Mouse (Mus musculus): ENCODE measurements around the gene Rbsn.

Gene Rbsn

DNA sequence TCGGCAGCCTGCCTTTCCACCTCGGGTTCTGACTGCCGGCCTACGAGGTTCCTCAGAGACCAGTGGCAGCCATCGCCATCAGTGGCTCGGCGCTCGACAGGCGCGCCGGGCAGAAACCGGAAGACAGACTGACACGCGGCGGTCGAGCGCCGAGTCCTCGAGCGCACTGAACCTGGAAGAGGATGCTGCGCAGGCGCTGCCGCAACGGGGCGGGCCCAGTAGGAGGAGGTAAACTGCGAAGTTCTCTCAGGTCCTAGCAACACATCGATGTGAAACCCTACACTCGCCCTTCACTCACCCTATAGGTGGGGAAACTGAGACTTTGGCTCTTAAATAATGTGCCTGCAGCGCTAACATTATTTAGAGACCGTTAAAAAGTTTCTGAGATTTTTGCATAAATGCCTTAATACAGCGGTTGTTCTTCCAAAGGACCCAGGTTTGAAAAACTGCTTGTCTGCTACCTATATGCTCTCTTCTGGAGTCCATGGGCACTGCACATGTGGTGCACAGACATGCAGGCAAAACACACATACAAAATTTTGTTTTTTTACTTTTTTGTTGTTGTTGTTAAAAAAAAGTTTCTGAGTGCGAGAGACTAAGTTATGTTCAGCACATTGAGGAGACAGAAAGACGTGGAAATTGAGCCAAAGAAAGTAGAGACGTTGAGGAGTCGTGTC, at the start of gene Rbsn:
TSS of gene Rbsn (minus strand) at position 153 of the 677 bp plus-strand sequence.
- peak; percentile 81 to 85 for DNase-seq (ENCODE audit: low spot score in 2 of 2)

DNA sequence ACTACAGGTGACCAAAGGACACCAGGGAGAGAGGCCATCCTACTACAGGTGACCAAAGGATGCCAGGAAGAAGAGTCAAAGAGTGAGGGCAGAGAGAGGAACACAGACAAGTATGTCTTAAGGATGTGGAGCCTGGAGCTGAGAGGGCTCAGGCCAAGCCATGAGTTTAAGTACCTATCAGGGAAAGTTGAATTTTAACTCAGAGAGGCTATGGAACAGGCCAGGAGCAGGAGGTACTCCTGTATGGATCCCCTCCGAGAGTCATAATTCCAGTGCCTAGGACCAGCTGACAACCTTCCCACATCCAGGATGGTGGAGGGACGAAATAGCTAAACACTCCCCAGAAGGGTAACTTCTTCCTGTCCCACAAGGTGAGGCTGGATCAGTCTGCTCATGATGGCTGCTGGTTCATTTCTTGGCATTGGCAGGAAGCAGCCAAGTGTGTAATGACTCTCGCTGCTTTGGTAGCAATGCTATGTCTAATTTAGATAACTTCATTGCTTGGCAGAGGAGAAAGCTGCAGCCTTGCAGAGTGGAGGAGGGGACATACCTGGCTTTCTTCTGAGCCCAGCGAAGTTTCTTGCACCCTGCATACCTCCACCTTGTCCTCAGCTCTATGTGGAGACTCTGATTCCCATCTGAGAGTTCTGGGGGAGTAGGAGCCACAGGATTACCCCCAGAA, 46.6 kb upstream of the Rbsn start:
- DNase-seq (ENCODE audit: low spot score in 2 of 2), result no peak

DNA sequence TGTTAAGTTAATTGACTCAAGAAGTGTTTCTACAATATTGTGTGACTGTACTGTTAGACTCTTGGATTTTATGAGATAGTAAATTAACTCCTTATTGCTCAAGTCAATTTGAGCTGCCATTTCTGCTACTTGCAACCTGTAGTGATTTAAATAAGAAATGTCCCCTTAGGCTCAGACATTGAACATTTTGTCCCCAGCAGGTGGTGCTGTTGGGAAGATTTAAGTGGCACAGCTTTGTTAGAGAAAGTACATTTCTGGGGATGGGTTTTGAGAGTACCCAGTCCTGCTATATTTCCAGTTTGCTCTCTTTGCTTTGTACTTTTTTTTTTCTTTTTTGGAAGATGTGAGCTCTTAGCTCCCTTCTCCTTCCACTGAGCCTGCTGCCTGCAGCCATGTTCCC, 40.6 kb upstream of the Rbsn start:
- no peak for DNase-seq (ENCODE audit: low spot score in 2 of 2)

DNA sequence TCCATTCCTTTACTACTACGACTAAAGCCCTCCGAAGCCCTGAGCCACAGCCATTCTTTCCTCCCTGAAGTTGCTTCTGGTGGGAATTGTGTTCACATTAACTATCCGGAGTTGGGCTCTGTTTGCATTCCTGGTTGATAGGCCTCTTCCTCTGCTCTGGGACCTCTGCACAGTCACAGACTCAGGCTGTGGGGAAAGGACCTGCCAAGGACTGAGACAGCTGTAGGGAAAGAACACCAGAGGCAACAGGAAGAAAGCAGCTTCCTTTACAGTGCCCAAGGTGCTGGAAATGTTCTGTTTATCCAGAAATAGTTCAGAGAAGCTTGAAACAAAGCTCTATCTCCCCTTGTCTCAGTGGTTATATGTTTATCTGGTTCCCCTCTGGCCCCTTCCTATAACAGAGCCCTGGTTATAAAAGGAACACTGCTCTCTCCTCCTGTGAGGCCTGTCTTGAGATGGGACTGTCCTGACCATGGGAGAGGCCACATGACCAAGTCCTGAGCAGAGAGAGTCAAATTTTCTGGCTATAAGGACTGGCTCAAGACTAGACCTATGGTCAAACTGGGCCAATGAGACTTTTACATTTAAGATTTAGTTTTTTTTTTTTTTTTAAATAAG, 38.6 kb upstream of the Rbsn start:
- no peak for DNase-seq (ENCODE audit: low spot score in 2 of 2)

DNA sequence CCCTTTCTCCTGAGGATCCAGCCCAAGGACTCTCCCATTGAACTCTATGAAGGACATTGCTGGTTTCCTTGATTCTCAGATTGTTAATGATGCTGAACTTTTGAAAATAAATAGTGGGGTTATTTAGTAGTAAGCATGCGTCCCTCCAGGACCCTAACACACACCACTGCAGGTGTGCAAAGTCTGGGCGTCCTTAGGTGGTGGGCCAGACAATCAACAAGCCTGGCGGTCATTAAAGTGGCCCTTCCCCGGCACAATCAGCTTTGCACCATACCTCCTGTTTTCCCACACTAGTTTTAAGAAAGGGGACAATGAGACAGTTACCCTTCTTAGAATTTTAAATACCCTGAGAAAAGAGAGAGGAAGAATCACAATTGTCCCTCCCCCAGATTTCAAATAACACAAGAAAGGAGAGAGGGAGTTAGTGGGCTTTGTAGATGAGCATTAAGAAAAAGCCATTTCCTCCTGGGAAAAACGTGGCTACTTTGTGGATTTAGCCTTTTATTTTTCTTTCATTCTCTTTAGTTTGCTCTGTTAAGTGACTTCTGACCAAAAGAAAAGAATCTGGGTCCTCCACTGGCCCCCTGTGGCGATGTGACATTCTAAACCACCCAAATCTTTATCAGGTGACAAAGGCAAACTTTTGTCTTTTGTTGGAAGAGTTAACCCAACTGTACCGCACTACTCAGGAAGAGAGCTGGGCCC, 32.6 kb upstream of the Rbsn start:
- no peak for DNase-seq (ENCODE audit: low spot score in 2 of 2)

DNA sequence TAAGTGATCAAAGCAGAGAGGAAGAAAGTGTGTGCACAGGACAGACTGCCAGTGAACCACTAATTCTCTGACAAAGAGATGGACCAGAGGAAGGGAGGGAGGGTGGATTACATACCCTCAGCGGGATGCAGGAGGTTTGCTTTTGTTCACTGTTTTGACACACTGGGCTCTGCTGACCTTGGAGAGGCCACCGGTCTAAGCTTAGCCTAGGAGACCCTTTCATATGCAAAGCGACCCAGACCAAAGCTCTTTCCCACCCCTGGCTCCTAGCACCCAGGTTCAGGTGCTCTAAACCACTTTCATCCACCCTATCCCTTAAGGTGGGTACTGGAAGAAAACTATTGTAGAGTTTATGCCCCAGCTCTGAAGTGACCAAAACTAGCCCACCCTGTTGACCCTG, 31.6 kb upstream of the Rbsn start:
- no peak for DNase-seq (ENCODE audit: low spot score in 2 of 2)

DNA sequence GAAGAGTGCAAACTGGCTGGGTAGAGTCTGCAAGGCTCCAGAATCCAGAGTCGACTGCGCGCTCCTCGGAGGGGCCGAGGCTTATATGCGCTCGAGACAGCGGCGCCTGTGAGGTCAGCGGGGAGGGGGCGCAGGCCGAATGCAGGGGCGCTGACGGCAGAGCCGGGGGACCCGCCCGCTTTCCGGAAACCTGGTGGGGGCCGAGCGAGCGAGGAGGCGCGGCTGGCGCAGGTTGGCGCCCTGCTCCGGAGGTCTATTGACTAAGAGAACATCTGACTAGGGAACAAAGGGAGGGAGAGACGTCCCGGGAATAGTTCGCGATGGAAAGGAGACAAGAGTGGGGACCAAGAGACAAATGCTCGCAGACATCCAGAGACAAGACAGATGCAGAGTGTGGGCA, 29.9 kb upstream of the Rbsn start, which contains the start of gene Trh:
TSS of gene Trh (minus strand) at position 60 of the 400 bp plus-strand sequence.
- DNase-seq (ENCODE audit: low spot score in 2 of 2), result no peak

DNA sequence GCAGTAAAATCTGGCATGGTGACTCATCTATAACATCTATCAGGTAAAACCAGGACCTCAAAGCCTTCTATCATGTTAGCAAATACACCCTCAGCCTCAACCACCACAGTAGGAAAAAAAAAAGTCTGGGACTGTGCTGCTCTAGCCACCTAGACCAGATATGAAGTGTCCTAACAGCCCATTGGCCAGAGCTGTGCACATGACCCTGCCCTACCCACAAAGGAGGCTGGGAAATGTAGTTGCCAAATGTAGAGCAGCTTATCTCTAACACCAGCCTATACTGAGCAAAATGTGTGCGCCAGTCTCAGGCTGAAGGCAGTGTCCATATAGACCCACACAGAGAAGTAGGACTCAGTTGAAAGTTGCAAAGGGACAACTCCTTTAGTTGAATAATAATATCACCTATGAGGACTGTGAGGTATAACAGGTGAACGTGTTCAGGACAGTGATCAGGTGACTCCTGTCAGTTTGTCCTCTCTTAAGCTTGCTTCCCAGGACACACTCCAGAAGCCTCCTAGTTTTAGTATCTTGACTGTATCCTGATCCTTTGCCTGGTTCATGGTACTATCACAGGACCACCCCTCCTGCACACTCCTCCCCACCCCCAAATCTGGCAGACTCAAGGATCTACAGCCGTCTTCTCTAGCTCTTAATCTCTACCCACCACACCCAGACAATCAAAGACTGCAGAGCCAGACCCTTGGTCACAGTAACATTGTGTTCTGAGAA, 26.6 kb upstream of the Rbsn start:
- peak in 1 of 2 experiments; percentile 30 for DNase-seq (ENCODE audit: low spot score in 2 of 2)

DNA sequence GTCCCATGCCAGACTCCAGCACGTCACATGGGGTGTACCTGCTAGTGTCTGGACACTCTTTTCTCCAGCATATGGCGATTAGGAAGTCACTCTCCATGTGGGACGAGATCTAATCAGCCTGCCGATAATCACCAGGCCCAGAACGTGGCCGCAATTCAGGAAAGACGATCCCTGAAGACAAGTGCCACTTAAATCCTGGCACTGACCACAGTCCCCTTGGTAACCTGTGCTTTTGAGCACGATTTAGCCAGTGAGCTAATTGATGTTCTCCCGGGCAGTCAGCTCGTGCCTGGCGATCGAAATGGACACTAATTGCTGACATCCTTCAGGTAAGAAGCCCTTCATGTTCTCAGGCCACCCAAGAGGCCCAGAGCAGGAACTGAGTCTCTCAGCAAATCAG, 20.3 kb upstream of the Rbsn start:
- DNase-seq (ENCODE audit: low spot score in 2 of 2), result no peak

DNA sequence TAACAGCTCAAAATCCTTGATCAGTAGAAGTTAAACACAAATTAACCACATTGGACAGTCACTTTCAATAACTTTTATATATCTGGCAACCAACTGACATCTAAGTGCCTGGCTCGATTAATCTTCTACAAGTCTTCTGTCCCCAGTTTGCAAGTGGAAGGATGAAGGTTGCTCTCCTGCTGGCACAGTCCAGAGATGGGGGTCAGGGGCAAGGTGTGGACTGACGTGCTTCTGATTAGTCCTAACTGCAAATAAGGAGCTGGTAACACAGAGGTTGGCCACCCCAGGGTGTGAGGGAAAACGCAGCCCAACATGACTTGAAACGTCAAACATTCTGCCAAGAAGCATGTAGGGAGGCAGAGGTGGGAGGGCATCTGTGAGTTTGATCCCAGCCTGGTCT, 17.0 kb upstream of the Rbsn start:
- DNase-seq (ENCODE audit: low spot score in 2 of 2), result no peak

DNA sequence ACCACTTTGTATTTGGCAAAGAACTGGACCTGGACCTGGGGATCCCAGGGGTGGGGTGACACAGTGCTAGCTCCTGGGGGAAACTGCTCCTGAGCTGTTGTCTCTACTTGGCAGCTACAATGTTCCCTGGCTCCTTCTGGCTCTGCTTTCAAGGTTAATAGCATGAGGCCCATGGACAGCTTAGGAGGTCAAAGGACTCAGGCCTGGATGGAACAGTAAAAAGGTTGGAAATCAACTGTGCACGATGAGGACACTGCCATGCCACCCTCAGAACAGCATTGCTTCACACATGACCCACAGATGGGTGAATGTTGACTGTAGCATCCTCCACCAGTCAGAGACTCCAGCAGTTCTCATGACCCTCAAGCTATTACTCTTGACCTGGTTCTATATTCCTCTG, 16.6 kb upstream of the Rbsn start:
- DNase-seq (ENCODE audit: low spot score in 2 of 2), result no peak

DNA sequence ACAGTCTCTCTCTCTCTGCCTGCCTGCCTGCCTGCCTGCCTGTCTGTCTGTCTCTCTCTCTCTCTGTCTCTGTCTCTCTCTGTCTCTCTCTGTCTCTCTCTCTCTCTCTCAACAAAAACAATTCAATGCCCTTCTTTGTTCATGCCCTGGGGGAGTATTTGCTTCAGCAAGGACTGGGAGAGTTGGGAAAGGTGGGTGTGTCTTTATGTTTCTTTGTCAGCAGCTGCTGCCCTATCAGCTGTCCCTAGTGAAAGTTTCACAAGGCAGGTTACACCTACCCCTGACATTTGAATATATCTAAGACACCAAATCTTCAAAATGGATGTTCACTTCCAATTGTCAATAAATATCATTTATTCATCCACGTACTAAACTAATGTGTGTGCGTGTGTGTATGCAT, 14.9 kb upstream of the Rbsn start:
- DNase-seq (ENCODE audit: low spot score in 2 of 2), result no peak

DNA sequence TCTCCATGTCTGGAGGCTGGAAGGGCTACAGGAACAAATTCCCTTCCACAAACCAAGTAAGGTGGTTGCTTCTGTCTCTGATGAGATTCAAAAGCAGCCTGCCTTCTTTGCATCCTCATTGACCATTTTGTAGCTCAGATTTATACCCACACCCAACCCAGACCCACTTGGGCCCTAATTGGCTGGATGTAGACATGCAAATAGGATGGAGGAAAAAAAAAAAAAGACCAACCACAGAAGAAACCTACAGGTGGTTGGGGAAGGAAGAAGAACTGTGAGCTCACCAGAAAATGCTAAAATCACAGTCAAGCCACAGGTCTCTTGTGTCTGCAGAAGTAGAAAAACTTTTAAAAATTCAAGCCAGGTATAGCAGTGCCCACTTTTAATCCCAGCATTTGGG, 14.4 kb upstream of the Rbsn start:
- no peak for DNase-seq (ENCODE audit: low spot score in 2 of 2)

DNA sequence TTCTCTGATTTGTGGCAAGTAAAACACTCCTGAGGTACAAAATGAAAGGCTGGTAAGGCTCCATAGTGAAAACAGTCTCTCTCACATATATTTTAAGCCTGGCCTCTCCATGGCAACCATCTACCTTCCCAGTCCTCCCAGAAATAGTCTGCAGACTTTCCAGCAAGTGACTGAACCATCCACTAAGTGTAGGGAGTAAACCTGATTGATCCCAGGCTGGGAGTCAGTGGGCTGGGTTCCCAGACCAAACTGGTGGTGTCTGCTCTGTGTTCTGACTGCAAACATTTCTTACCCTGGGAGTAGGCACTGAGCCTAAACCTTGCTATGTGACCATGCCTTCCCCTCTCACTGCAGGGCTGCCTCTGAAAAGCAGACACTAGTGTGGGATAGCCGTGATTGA, 10.3 kb upstream of the Rbsn start:
- no peak for DNase-seq (ENCODE audit: low spot score in 2 of 2)

DNA sequence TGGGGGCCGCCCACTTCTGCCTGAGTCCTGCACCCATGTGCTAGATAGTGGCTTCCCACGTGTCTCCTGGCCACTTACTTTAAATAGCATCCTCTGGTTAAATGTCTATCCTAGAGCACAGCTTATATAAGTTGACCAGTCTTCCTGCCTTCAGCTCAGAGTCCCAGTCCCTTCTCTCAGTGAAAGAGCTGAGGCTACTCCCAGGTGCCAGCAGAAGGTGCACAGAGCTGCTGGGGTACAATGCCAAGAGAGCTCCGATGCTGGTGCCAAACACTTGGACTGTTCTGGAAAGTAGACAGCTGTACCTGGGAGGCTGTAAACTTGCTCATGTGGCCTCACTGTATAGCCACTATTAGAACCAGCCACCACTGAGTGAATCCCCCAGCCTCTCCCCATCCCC, 7.3 kb upstream of the Rbsn start:
- DNase-seq (ENCODE audit: low spot score in 2 of 2), result no peak

DNA sequence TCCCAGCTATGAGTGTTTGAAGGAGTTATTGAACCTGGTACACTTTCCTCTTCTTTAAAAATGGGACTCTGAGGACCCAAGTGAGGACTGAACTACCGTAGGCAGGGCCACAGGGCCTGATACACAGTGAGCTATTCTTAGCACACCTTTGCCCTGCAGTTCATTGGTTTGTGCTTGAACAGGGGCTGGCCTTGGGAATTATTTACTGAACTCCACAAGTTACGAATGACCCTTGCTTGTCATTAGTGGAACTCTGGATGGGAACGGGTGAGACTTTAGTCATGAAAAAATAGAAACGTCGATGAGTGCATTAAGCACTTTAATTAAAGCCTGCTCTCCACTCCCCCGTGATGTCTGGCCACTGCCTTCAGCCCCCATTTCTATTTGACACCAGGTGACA, 6.9 kb upstream of the Rbsn start:
- no peak for DNase-seq (ENCODE audit: low spot score in 2 of 2)

DNA sequence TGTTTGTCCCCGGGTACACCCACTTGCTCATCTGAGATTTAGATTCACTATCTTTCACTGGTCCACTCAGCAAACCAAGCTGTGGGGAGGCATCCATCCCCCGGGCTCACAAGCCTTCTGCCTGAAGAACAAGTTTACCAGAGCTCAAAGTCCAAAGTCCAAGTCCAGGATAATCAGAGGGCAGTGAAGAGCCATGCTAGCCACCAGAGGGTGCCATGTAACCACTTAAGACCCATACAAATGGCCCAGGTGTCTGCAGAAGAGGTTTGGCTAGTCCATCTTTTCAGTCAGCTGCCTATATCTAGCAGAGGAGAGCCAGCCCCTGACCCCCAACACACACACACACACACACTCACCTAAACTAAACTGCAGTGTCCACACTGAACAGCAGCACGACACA, 4.7 kb upstream of the Rbsn start:
- DNase-seq (ENCODE audit: low spot score in 2 of 2), result peak in 1 of 2 experiments; percentile 15

DNA sequence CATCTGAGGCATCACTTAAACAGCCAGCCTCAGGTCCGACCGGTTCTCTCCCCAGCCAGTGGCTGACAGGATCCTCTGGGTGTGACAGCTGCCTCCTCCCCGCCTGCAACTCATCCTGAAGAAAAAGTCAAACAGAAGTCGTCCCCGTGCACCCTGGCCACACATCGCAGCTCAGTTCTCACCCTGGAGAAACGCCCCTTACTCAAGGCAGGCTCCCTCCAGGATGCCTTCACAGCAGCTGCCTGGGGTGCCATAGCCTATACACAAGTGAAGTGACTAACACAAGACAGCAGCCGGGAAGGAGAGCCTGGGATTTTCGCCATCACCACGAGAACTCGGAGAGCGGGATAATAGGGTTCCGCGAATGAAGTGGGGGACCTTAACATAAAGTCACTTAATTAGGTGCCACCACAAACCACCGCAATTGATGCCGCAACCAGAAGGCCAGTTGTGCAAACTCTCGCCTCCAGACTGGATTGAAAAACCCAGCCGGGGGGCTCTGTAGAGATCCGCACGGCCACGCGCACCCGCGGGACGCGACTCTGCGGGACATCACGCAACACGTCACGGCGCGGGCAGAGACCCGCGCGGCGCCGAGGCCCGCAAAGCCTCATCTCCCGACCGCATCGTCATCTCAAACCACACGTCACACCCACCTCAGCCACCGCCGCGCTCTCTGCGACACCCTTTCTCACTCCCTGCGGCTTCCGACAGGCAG, 511 bp downstream of the Rbsn start:
- DNase-seq (ENCODE audit: low spot score in 2 of 2), result peak in 1 of 2 experiments; percentile 3

DNA sequence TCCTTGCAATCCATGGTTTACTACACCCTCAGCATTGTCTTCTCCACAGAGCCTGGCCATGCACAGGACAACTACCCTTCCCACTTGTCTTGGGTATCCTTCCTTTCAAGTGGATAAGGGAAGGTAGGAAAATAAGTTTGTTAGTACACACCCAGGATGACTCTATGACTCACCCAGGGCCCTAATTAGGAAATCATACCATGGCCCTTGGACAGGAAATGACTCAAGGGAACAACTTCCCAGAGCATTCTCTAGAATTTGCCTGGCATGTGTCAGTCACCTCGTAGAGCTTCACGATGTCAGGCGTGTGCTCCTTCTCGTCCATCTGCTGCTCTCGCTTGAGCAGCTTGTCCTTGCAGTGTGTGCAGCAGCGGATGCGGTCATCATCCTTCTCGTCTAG, 15.3 kb downstream of the Rbsn start:
- no peak for DNase-seq (ENCODE audit: low spot score in 2 of 2)

DNA sequence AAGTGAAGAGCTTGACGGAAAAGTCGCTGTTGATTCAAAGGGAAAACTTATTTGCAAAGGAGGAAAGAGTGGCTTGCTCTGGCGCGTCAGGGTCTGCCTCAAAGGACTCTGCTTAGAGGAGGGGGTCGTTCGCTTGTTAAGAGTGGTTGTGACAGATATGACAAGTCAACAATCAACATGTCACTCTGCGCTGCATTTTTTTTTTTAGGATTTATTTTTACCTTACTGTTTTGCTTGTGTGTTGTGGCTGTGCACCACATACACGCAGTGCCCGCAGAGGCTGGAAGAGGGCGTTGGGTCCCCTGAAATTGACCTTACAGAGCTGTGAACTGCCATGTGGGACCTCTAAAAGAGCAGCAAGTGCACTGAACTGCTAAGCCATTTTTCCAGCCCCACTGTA, 30.5 kb downstream of the Rbsn start:
- DNase-seq (ENCODE audit: low spot score in 2 of 2), result no peak

DNA sequence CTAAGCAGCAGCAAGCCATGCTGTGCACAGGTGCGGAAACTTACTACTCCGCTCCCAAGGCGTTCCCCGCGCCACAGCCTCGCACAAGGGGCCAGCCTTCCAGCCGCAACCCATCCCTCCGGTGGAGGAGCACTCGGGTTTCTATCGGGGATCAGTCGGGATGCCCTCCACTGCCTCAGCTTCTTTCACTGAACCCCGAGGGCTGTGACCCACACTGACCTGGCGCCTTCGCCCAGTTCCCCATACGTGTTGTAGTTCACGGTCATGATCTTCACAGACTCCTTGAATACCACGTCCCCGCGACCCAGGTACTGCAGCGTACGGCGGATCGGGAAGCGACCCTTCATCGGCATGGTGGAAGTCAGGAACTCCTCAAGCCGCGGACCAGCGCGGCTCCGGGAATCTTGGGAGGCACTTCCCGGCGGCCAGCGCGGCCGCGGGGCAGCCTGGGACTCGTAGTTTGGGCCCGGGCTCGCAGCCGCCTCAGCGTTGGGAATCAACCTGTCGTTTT, 31.0 kb downstream of the Rbsn start, which contains the start of gene Mrps25:
TSS of gene Mrps25 (minus strand) at position 413 of the 511 bp plus-strand sequence.
- peak; percentile 34 to 38 for DNase-seq (ENCODE audit: low spot score in 2 of 2)

All from spleen, postnatal 14 days (tissue).